Mouse (Mus musculus) thymus, adult 18-20 months (tissue): ENCODE measurements at regions not wholly inside any gene's neighbourhood (a gene's known extent, or its start where the extent isn't known, plus 50 kb on each side); places are given as distances from the start of the nearest gene placed in this dataset.

Experiments
- DNase-seq, 2 experiments: peaks; one replicate each; pipeline ENCODE4 v3.0.0; 2022; ENCODE audit warnings: mixed read lengths in 2 of 2

- peak in 1 of 2 experiments; percentile 5 for DNase-seq
Observed at GRCm38 (mm10) chr11:41090391-41090900, 335.3 kb upstream of the Ccng1 start.

- DNase-seq: no peak
Observed at GRCm38 (mm10) chr11:41063570-41063969, 308.5 kb upstream of the Ccng1 start.

GRCm38 (mm10) chr11:41057796-41058195 lies 302.7 kb upstream of the Ccng1 start:
- DNase-seq: no peak

DNA sequence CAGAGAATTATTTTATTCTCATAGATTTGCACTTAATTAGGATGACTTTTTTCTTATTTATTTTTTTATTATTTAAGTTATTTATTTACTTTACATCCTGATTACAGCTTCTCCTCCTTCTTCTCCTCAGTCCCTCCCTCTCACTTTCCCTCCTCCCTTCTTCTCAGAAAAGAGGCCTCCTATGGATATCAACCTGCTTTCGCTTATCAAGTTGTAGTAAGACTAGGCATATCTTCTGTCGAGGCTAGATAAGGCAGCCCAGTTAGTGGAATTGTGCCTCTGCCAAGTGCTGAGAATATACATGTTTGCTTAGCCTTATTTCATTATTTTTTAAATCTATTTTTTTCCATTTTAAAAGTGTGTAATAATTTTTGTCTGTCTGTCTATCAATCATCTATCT lies 274.9 kb upstream of the Ccng1 start:
- no peak for DNase-seq

DNA sequence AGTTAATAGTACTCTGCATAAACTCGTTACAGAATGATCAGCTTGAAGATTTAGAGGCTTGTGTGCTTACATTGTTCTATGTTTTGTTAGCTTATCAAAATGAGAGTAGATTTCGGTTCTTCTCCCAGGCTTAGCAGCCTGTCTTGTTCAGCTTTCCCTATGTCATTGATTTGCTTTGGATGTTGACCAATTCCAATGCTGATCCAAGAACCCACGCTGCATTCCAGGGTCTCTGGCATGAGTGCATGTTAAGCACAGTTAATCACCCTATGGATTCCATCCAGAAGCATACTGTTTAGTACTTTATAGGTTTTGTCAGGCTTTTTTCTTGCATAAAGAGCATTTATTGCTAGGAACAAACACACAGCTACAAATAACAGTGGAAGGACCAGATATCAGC lies 255.0 kb upstream of the Ccng1 start:
- no peak for DNase-seq

DNA sequence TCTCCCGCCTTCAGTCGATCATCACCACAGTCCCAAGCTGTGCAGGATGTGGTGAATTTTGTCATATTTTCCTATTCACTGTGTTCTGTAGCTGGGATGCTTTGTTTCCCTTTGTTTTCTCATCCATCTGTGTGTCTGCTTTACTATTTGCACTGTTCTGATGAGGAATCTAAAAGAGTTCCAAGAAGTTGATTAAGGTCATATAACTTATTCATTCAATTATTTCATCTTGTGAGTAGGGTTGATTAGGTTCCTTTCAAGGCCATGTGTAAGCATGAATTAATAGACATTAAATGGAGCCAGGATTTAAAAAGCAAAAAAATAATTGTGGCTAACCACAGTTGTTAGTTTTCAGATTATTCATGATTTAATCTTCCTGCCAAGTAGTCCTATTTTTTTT lies 217.7 kb upstream of the Ccng1 start:
- no peak for DNase-seq

DNA sequence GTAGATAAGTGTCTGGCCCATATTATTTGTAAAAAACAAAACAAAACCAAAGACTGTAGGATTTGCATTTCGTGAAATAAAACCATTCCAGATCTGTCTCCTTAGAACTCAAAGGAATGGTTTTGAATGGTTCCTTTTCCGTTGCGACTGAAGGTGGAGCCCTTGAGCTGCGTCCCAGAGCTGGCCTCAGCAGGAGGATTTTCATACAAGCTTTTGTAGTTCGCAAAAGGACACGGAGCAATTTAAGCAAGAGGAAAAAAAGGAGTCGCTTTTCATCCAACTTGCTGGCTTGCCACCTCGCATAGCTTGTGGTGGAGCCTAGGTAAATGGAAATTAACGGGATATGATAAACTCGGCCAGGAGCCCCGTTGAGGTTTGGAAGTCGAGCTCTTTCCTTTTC lies 172.1 kb upstream of the Ccng1 start:
- no peak for DNase-seq

GRCm38 (mm10) chr11:40891485-40891884 lies 136.4 kb upstream of the Ccng1 start:
- DNase-seq: no peak

- DNase-seq: no peak
Observed at GRCm38 (mm10) chr11:40884509-40884908, 129.4 kb upstream of the Ccng1 start.

- DNase-seq: no peak
Observed at GRCm38 (mm10) chr11:40879589-40879988, 124.5 kb upstream of the Ccng1 start.

GRCm38 (mm10) chr11:40873002-40873401 lies 117.9 kb upstream of the Ccng1 start:
- DNase-seq: no peak

- DNase-seq: no peak
Observed at GRCm38 (mm10) chr11:40865694-40866093, 110.6 kb upstream of the Ccng1 start.

- DNase-seq: no peak
Observed at GRCm38 (mm10) chr11:40851361-40851760, 96.2 kb upstream of the Ccng1 start.

- no peak for DNase-seq
Observed at GRCm38 (mm10) chr11:40850652-40851092, 95.6 kb upstream of the Ccng1 start.

DNA sequence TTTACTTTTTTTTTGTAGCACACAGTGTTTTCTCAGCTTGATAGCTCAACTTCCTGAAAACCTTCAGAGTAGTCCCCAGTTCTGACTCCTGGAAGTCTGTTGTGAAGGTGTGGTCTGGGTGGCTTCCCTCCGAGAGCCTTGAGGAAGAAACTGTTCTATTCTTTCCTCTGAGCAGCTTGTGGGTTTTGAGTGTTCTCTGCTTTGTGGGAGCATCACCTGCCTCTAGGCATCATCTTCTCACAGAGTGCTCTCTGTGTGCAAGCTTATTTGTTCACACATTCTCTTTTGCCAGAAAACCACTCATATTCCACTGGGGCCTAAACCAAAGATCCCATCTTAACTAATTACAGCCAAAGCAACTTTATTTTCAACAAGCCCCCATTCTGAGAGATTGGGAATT lies 91.5 kb upstream of the Ccng1 start:
- no peak for DNase-seq

DNA sequence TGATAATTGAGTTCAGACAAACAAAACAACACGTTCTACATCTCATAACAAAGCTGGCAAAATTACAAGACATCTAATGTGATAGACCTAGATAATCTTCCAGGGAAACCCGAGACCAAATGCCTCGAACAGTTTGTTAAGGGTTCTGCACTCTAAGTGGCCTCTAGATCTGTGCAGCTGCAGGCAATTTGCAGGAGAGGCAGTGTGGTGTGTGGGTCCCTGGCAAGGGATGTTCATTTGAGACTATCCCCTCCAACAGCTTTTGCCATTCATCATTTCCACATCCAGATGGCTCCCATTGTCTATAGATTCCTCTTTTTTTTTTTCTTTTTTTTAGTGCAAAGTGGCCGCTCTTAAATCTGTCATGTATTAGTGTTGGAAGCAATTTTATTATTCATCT lies 80.3 kb upstream of the Ccng1 start:
- DNase-seq: no peak
